Mouse (Mus musculus): ENCODE data around the gene Tbx5.

DNA sequence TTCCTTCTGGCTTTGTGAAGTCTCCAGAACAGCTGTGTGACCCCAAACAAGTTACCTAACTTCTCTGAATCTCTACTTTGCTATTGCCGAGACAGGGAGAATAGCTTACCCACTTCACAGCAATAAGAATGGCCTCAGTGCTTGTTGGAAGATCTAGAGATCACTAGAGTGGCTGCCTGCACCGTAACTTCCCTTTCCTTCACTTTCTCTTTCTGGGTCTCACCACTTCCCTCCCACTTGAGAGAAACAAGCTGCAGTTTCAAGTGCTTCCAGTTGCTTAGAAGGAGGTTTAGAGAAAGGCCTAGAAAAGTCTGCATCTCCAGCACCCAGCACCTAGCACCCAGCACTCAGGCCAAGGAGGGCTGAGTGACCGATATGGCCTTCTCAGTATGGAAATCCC lies 64.1 kb downstream of the Tbx5 start:
- TF ChIP-seq CTCF (IDR thresholded peaks at IDR 0.05; ENCODE audit: low read depth), result no peak
- TF ChIP-seq EP300 (IDR thresholded peaks at IDR 0.05; ENCODE audit: low read depth), result no peak
